Mouse (Mus musculus) kidney, adult 18-20 months (tissue): ENCODE measurements around the gene Gm45844.
"Not testable (repeated sequence)": the region's sequence is repeated elsewhere in the genome, so short reads cannot be mapped to it uniquely, and the experiment has no call there.

ENCODE experiments used
- DNase-seq: peaks from one replicate; pipeline ENCODE4 v3.0.0; 2021

Gene Gm45844

GRCm38 (mm10) chr7:7277966-7278567, at the start of gene Gm45844:
Gene Gm45844 (minus strand): TSS chr7:7278289.
- DNase-seq, result peak; percentile 93

DNA sequence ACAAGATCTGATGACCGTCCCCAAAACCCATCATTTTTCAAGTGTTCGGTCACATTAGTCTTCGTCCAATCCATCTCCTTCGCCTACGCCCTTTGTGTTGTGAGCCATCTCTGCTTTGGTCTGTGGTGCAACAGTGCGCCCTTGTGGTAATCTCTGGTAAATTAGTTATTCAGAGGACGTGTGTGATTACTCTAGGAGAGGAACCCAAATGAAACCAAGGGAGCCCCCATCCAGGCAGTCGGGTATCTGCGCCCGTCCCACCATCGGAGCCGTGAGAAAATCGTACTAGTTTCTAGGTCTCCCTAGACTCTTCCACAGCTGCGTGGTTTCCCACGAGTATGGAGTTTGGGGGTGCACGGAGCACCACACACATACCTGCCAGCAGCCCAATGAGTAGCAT, 17.5 kb upstream of the Gm45844 start:
- DNase-seq, result peak; percentile 52

GRCm38 (mm10) chr7:7281383-7281782, 3.3 kb upstream of the Gm45844 start:
- DNase-seq, result no peak

GRCm38 (mm10) chr7:7277556-7277955, 533 bp downstream of the Gm45844 start:
- not testable (repeated sequence) for DNase-seq

GRCm38 (mm10) chr7:7247228-7247627, 30.9 kb downstream of the Gm45844 start, which contains the start of gene Vmn2r29:
Gene Vmn2r29 (minus strand): TSS chr7:7247328.
- not testable (repeated sequence) for DNase-seq

- DNase-seq, result peak; percentile 65
Observed at GRCm38 (mm10) chr7:7209313-7210151, 68.6 kb downstream of the Gm45844 start, which contains the start of gene Zfp772. Gene Zfp772 (minus strand): TSS chr7:7209998.

- peak; percentile 78 for DNase-seq
Observed at GRCm38 (mm10) chr7:7188191-7188942, 89.7 kb downstream of the Gm45844 start.

DNA sequence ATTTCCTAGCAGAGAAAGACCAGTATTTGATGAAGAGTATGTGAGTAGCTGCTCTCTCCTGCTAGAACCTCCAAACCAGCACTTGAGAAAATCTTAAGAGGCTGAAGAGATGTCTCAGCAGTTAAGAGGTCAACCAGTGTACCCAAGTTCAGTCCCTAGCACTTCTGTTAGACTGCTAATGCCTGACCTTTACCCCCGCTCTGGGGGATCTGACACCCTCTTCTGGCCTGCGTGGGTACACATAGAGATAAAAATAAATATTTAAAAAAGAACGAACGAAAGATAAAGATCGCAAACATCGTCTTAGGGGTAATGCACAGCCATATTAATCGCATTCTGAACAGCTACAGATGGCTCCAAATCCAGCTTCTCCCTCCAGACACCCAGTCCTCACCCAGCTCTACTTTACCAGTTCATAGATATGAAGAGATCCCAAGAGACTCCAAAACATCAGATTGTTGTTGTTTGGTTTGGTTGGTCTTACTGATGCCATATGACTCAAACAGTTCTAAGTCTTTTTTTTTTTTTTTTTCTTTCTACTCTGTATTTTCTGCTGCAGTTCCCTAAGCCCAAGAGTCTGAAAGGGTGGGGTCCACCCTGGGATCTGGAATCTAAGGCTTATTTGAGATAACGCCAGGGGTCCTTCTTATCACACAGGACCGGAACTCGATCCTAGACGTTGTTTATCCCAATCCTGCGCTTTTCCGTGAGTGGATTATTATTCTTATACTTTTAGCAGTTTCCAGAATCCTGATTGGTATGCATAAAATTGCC, 90.5 kb downstream of the Gm45844 start:
- no peak for DNase-seq

GRCm38 (mm10) chr7:7185897-7186296, 92.2 kb downstream of the Gm45844 start:
- DNase-seq, result no peak

DNA sequence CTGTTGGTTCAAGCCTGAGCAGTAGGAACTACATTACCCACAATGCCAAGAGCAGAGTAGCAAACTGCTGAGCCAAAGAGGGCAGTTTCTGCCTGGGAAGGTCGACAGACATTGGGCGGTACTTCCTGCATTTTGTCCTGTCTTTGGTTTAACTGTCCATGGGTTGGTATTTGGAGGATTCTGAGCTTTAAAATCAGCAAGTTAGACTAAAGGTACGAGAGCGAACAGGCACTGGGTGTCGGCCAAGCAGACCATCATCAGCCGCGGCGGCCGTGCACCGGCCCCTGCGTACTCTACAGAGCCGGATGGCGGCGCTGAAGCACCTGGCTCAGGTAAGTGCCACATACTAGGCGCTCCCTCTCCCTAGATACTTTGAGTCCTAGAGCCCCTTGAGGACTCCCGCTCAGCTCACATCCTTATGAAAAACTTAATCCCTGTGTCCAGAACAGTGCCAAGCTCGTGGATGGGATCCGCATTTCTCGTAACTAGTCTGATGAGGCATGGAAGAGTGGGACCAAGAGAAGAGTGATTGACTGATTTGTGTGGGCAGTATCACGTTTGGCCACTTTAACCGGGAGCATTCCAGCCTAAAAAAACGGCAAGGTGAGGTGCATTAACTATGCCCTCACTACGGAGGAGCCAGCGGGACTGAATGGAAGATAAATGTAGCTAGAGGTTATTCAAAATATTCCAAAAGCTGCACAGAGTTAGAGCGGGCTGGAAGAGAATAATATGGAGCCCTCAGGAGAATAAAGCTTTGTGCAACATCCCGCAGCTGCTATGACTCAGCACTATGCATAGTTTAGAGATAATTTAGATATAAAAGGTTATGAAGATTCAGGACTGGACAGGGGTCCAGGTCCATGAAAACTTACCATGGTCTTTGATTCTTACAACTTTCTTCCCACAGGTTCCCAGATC, 106.6 kb downstream of the Gm45844 start, which contains the start of gene Zfp418:
Gene Zfp418, plus strand, starts transcription at position 104 of the 921 bp plus-strand sequence.
- peak; percentile 72 for DNase-seq
